Mouse (Mus musculus): ENCODE results near the gene Dcaf12l2. TPM values are rescaled to one million over a fixed set of nuclear protein-coding genes. Genes with fewer than 3 reads are reported as not detected.

Dcaf12l2 gene
- polyA plus RNA-seq (2012; rRNA removed; ENCODE audit: low replicate concordance) = 0.17 and 0.41 TPM in 2 replicates

DNA sequence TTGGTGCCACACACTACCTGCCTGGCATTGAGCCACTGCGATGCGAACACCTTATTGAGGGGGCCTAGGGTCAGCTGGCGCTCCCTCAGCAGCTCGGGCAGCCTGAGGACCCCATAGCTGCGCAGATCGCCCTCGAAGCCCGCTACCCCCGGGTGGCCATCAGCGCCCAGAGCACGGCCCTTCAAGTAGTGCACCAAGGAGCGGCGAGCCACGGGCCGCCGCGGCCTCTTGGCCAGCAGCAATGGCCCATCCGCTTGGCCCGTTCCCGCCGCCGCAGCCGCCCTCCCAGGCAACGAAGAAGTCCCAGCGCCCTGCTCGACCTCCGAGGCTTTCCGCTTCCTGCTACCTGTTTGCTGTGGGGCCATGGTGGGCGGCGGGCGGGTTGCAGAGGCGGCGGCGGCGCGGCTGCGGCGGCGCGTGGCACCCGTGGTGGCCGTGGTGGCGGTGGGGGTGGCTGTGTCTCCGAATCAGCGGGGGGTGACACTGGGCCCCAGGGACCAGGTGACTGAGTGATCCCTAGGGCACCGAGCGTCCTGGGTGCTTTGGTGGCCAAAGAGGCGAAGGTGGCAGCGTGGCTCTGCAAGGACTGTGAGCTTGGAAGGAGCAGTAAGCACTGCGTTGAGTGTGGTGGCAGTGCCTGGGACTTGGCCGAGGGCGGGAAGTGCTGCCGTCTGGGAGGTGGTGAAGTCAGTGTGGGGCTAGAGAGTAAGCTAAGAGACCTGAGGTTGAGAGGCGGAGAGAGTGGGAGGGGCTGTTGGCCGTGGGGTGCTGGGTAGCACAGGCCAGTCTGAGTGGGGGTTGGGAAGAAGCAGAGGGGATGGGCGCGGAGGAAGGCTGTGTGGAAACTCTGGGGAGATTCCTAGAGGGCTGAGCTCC lies at the start of gene Dcaf12l2:
Gene Dcaf12l2 (minus strand): TSS at position 697 of the 876 bp plus-strand sequence.

Data from subcutaneous adipose tissue, adult 2 months (tissue).